In the genomic region with DNA sequence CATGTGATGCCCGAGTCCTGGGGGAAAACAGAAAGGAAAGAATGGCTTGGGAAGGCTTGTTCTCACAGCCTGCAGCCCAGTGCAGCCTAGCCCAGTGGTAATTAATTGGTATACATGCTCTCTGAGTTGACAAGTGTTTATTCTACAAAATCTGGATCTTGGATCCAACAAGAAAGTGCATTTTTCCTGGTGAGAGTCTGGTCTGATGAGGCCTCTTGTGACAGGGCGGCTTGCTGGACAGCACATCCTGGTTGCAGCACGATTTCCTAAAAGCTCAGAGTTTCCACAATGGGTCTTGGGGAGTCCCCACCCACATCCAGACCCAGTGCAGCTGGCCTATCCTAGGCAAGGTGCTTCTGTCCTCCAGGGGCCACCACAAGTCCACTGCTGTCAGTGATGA, we compare ENCODE assay signal across 23 mouse cellular contexts.
DNase-seq lines count a peak whose midpoint lies in the region; ATAC-seq and TF ChIP-seq lines count a peak whose summit lies in the region.
"Had no signal": no experiment of that assay in that cellular context is flagged by ENCODE, and none has a peak within 500 bp of the region (broad histone marks: within the 10 kb centered on the region; RNA-seq: fewer than 3 reads in every experiment).

No protein-coding gene starts in this region.

- DNase-seq in lung, postnatal 36 days: no peak
- DNase-seq in NIH3T3 (ENCODE audit: low read depth): peak; percentile 38
- DNase-seq in cerebellum, adult 9-10 months: no peak
- DNase-seq: adrenal gland, postnatal 25 days; B cell, adult 2 months; cerebellum, adult 9-11 months; gastrocnemius, adult 2 months; heart, postnatal 36 days; kidney, adult 11 months; kidney, postnatal 4 days; liver, postnatal 0 days; right cerebral cortex, adult 18-20 months; thymus, postnatal 25 days had no signal

- no peak overlapping the region for H3K4me3 ChIP-seq in lung, embryonic 15.5 days
- H3K4me3 ChIP-seq in E14TG2a.4 (replicated peaks; ENCODE audit: low read length): peak overlapping the region; percentile 74
- no peak overlapping the region for H3K4me3 ChIP-seq in stomach, embryonic 14.5 days (ENCODE audit: low read depth, low read length)
- H3K4me3 ChIP-seq: forebrain, embryonic 13.5 days; gastrocnemius, adult 2 months; limb, embryonic 12.5 days; megakaryocyte, embryonic 14.5 days had no signal

- H3K9ac ChIP-seq in lung, embryonic 15.5 days: no peak overlapping the region
- H3K9ac ChIP-seq in stomach, embryonic 14.5 days (replicated peaks; ENCODE audit: low read depth, low read length): no peak overlapping the region
- H3K9ac ChIP-seq: forebrain, embryonic 13.5 days; hindbrain, embryonic 14.5 days; limb, embryonic 12.5 days; liver, postnatal 0 days had no signal

- H3K27me3 ChIP-seq in lung, embryonic 15.5 days: no peaks in the 10 kb centered on the region
- H3K27me3 ChIP-seq in E14TG2a.4 (ENCODE audit: insufficient read depth, low read length): no peaks in the 10 kb centered on the region
- no peaks in the 10 kb centered on the region for H3K27me3 ChIP-seq in stomach, embryonic 14.5 days (ENCODE audit: control insufficient read depth, insufficient read depth, low read length)
- H3K27me3 ChIP-seq: CH12.LX; forebrain, embryonic 13.5 days had no signal

- peaks cover 33% of the 10 kb centered on the region for H3K4me1 ChIP-seq in lung, embryonic 15.5 days
- H3K4me1 ChIP-seq in E14TG2a.4 (replicated peaks; ENCODE audit: low read depth, low read length): peaks cover 56% of the 10 kb centered on the region
- H3K4me1 ChIP-seq in stomach, embryonic 14.5 days (ENCODE audit: control insufficient read depth, insufficient read depth, low read length): peaks cover 14% of the 10 kb centered on the region

- peak overlapping the region; percentile 51 for H3K27ac ChIP-seq in lung, embryonic 15.5 days
- H3K27ac ChIP-seq in stomach, embryonic 14.5 days (ENCODE audit: low read length): peak overlapping the region; percentile 89
- H3K27ac ChIP-seq: forebrain, embryonic 13.5 days; gastrocnemius, adult 2 months; hindbrain, embryonic 14.5 days; limb, embryonic 12.5 days had no signal

- no peaks in the 10 kb centered on the region for H3K36me3 ChIP-seq in lung, embryonic 15.5 days
- no peaks in the 10 kb centered on the region for H3K36me3 ChIP-seq in E14TG2a.4 (ENCODE audit: insufficient read depth, low read length)
- no peaks in the 10 kb centered on the region for H3K36me3 ChIP-seq in stomach, embryonic 14.5 days (ENCODE audit: control insufficient read depth, insufficient read depth, low read length)
- H3K36me3 ChIP-seq: limb, embryonic 12.5 days had no signal

- H3K4me2 ChIP-seq in lung, embryonic 15.5 days: no peak overlapping the region
- H3K4me2 ChIP-seq in stomach, embryonic 14.5 days (replicated peaks; ENCODE audit: low read depth, low read length): no peak overlapping the region
- H3K4me2 ChIP-seq: forebrain, embryonic 13.5 days; hindbrain, embryonic 14.5 days; limb, embryonic 12.5 days; liver, embryonic 11.5 days had no signal

- H3K9me3 ChIP-seq in lung, embryonic 15.5 days: no peaks in the 10 kb centered on the region
- H3K9me3 ChIP-seq in E14TG2a.4 (ENCODE audit: low read length): peaks cover 14% of the 10 kb centered on the region
- H3K9me3 ChIP-seq in stomach, embryonic 14.5 days (ENCODE audit: control insufficient read depth, low read depth, low read length): no peaks in the 10 kb centered on the region
- H3K9me3 ChIP-seq: forebrain, embryonic 13.5 days; megakaryocyte, embryonic 14.5 days had no signal

- peak; percentile 58; the same call in 1 of the 2 replicates for ATAC-seq in lung, embryonic 15.5 days (ENCODE audit: borderline replicate concordance, extremely low read depth, low FRiP score, low TSS enrichment)
- ATAC-seq in stomach, embryonic 14.5 days (ENCODE audit: insufficient number of reproducible peaks, insufficient read depth, low FRiP score, low read depth): peak; percentile 19; the same call in 1 of the 2 replicates
- no peak for ATAC-seq in activated CD4-positive, CD25-positive, alpha-beta regulatory T cell, adult 4 months
- ATAC-seq: forebrain, embryonic 13.5 days; liver, postnatal 0 days had no signal

- WGBS in lung, embryonic 15.5 days: 36% methylated on average over 3 of the region's 3 CpGs
- whole genome bisulfite sequencing in stomach, embryonic 14.5 days: 27% methylated on average over 3 of the region's 3 CpGs

- no peak for TF ChIP-seq CTCF in E14TG2a.4 (conservative IDR thresholded peaks at IDR 0.05; ENCODE audit: low read length)
